Mouse (Mus musculus) liver, adult 2 months (tissue): ENCODE results near the gene Sned1.

ENCODE experiments used
- CTCF ChIP-seq: fragments of 200-500 bp; IDR thresholded peaks from 2 replicates; pipeline ENCODE4 v1.5.1; 2011; ENCODE audit warnings: low read depth, low read length, control low read depth
- POLR2A ChIP-seq: fragments of 200-500 bp; IDR thresholded peaks from 2 replicates; pipeline ENCODE4 v1.6.1; 2011; ENCODE audit warnings: low read length, control low read depth; ENCODE audit not compliant: insufficient read depth; ENCODE audit errors: extremely low read depth

DNA sequence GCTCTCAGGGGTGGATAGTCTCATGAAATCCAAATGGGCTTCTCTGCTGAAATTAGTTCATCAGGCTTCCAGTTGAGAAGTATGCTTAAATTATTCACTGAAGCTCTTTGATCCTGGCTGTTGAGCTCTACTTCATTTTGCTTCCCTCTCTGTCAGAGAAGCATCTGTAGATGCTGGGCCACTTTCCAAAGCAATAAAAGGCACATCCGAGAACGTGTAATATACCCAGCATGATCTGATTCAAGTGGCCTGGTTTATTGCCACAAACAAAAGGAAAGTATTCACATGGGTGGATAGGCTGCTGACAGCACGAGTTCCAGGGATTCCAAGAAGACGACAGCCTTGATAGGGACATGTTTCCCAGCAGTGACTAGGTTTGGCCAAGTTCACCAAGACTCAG, 114.1 kb downstream of the Sned1 start:
- no peak for TF ChIP-seq CTCF
- TF ChIP-seq POLR2A, result no peak
